Mouse (Mus musculus): ENCODE data around the gene Cc2d2a. TPM values are rescaled to one million over a fixed set of nuclear protein-coding genes. Genes with fewer than 3 reads are reported as not detected.
A peak's percentile ranks its signal among the peaks of the same experiment; 100 is the strongest.

Cc2d2a gene
- 10 to 100 TPM; 18.2 to 21.0 TPM for total RNA-seq (2021)
- long read RNA-seq, experiment 1, partial matches to known transcripts, result 0 of 4 reads
- long read RNA-seq, experiment 1, other reads (novel, unspliced or antisense), result 4 of 4 reads
- long read RNA-seq, experiment 2, partial matches to known transcripts, result 1 of 5 reads
- long read RNA-seq, experiment 2, other reads (novel, unspliced or antisense), result 4 of 5 reads

- peak in 1 of 2 experiments; percentile 44 for DNase-seq (ENCODE audit: low spot score in 2 of 2)
- H3K4me3 ChIP-seq, result peak within 1 kb of the TSS; percentile 74
- peak within 1 kb of the TSS; percentile 90 for H3K27ac ChIP-seq
- TF ChIP-seq CTCF (conservative IDR thresholded peaks at IDR 0.05), result peak; percentile 58
These were observed at the start of gene Cc2d2a for GRCm38 (mm10) chr5:43661997-43662961. Gene Cc2d2a, plus strand, starts transcription at chr5:43662346.

DNA sequence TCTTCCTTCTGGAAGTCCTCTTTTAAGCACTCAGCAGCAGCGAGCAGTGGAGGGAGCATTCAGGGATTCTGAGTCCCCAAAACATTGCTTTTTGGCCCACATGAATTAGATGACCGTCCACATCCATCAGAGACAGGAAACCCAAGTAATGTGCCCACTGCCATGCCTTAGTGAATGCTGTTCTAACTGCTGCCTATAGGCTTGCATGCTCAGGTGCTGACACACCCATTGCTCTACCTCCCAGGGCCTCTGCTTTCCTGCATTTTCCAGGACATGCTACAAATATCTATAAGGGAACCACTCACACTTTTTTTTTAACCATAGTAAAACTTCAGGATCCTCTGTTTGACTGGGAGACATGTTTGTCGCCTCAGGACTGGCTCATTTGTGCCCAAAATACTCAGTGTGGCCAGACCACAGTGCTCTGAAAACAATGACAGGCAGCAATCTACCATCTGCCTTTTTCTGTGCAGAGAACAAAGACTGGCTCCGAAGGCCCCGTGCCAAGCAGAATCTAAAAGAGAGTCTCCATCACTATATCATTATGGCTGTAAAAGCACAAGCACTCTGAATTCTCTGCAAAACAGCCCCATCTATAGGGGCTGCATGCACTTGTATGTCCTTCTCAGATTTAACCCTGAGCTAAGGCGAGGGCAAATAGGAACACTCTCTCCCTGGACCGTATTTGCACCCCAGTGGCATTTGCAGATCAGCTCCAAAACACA, 40.4 kb upstream of the Cc2d2a start:
- peak; percentile 19 to 32 for DNase-seq (ENCODE audit: low spot score in 2 of 2)
- no peak overlapping the region for H3K4me3 ChIP-seq
- peak; percentile 45; the same call in 1 of the 2 replicates for TF ChIP-seq CTCF (conservative IDR thresholded peaks at IDR 0.05)
- H3K27ac ChIP-seq, result peak overlapping the region; percentile 62

GRCm38 (mm10) chr5:43625407-43625806, 36.7 kb upstream of the Cc2d2a start:
- no peak overlapping the region for H3K4me3 ChIP-seq
- no peak for TF ChIP-seq CTCF (conservative IDR thresholded peaks at IDR 0.05)
- no peak for DNase-seq (ENCODE audit: low spot score in 2 of 2)
- no peak overlapping the region for H3K27ac ChIP-seq

DNA sequence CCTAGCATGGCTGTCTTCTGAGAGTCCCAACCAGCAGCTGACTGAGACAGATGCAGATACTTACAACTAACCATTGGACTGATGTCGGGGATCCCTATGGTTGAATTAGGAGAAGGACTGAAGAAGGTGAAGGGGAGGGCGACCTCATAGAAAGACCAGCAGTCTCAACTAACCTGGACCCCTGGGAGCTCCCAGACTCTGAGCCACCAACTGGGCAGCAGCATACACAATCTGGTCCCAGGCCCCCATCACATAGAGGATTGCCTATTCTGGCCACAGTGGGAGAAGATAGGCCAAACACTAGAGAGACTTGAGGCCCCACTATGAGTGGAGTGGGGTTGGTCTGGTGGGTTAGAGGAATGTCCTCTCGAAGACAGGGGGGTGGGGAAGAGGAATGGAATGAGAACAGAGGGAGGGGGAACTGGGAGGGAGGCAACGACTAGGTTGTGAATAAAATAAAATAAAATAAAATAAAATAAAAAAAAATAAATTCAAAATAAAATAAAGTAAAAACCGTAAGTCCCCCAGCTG, 28.0 kb upstream of the Cc2d2a start:
- TF ChIP-seq CTCF (conservative IDR thresholded peaks at IDR 0.05), result no peak
- Histone ChIP-seq H3K4me3 (no peak overlapping the region), H3K27ac (0 out of 2 replicates have a peak overlapping the region, but pooled peaks have one; percentile 43)
- no peak for DNase-seq (ENCODE audit: low spot score in 2 of 2)

DNA sequence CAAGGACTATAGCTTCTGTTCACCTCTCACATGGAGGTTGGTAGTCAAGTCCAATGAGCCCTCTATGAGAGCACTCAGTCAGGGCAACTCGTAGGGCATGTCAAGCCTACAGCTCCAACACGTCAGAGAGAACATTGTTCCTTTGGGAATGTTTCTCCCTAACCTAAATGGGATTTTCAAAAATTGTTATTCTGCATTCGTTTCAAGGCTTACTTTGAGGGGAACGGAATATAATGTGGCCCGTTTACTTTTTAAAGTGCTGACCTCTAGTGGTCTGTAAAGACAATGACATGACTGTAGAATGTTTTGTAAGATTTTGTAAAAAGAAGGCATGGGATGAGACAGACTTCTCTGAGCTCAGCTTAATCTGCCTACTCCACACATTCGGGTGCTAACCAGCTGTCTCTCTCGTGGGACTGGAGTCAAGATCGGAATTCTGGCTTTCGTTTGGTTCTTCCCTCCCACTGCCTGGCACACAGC, 27.5 kb upstream of the Cc2d2a start:
- DNase-seq (ENCODE audit: low spot score in 2 of 2), result peak; percentile 58 to 87
- H3K27ac ChIP-seq, result peak overlapping the region; percentile 51; the same call in 1 of the 2 replicates
- no peak overlapping the region for H3K4me3 ChIP-seq
- peak; percentile 91 for TF ChIP-seq CTCF (conservative IDR thresholded peaks at IDR 0.05)

DNA sequence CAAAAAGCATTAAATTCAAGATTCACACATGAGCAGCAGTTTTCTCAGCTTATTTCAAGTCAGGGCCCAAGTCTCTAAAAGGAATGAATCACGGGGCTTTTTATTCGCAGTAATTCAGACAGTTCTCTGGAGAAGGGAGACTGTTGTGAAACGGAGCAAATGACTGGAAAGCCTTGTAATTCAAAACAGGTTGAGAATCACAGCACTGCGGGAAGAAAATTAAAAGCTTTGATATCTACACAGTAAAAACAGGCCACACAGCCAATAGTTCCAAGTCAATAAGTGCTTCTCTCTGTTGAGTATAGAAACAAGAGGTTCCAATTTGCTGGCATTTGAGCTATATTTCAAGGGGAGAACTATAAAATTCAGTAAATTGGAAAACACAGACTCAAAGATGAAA, 17.1 kb upstream of the Cc2d2a start:
- no peak for DNase-seq (ENCODE audit: low spot score in 2 of 2)
- H3K4me3 ChIP-seq, result no peak overlapping the region
- H3K27ac ChIP-seq, result no peak overlapping the region
- no peak for TF ChIP-seq CTCF (conservative IDR thresholded peaks at IDR 0.05)

DNA sequence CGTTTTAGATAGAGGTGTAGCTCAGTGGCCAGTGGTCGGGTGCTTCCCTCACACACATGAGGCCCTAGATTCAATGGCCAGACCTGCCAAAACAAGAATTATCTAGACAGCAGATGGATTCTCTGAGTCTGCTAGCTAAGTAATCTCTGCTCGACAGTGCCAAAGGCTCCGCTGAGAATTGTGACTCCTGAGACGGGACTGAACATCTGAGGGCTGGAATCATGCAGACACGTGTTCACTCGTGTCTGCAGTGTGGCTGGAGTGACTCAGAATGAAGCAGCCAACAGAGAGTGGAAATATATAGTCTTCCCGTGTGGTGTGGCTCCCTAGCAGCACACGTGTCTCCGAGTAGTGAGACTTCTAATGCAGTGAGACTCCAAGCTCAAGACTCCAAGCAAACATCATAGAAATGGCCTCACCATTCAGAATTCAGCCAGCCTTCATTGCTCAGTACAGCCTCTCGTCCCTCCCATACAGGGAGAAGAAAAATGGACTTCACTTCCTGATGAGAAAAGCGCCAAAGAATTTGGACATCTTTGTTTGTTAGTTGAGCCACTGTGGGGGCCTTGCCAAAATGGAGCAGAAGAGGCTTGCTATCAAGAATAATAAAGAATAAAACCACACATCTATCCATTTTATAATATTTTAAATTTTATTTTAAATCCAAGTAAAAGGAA, 14.9 kb upstream of the Cc2d2a start:
- Histone ChIP-seq H3K27ac (no peak overlapping the region), H3K4me3 (no peak overlapping the region)
- DNase-seq (ENCODE audit: low spot score in 2 of 2), result no peak
- no peak for TF ChIP-seq CTCF (conservative IDR thresholded peaks at IDR 0.05)

GRCm38 (mm10) chr5:43661498-43661897, 648 bp upstream of the Cc2d2a start:
- Histone ChIP-seq H3K27ac (peak overlapping the region; percentile 90), H3K4me3 (peak overlapping the region; percentile 74; the same call in 1 of the 2 replicates)
- DNase-seq (ENCODE audit: low spot score in 2 of 2), result no peak
- TF ChIP-seq CTCF (conservative IDR thresholded peaks at IDR 0.05), result no peak

DNA sequence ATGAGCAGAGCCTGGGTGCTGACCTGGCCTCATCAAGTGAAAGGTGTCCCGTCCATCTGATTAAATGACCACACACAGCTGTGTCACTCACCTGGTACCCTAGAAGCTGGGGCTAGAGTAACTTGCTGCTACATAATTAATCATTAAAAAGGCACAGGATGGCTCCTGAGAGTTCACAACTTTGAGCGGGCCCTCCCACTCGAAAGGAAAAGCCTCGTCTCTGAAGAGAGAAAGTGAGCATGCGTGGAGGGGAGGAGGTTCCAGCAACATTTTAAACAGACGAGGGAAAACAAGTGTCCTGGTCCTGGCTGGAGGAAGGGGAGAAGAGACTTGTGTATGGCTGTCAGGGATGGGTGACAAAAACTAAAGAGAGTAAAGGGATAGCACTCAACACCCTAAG, 1.4 kb downstream of the Cc2d2a start:
- no peak for TF ChIP-seq CTCF (conservative IDR thresholded peaks at IDR 0.05)
- Histone ChIP-seq H3K4me3 (peak overlapping the region; percentile 74), H3K27ac (peak overlapping the region; percentile 90)
- DNase-seq (ENCODE audit: low spot score in 2 of 2), result no peak

DNA sequence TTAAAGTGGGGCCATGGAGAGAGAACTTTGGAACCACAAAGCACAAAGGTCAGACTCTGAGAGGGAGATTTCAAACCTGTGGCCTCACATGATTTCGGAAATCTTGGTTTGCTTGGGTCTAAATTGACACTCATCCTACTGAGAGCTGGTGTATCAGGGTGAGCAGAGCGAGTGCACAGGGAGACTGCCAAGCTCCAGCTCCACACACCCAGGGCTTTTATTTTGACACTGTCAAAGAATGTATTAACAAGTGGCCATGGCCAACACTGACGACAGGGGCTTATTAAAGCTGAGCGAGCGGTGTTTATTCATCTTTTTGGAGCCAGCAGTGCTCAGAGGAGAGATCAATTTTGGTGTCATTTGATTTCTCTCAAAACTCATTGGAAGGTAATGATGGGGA, 3.0 kb downstream of the Cc2d2a start:
- H3K27ac ChIP-seq, result peak overlapping the region; percentile 73
- DNase-seq (ENCODE audit: low spot score in 2 of 2), result peak in 1 of 2 experiments; percentile 20
- H3K4me3 ChIP-seq, result peak overlapping the region; percentile 50
- no peak; the same call in 1 of the 2 replicates for TF ChIP-seq CTCF (conservative IDR thresholded peaks at IDR 0.05)

- no peak overlapping the region for H3K4me3 ChIP-seq
These were observed 7.0 kb downstream of the Cc2d2a start for GRCm38 (mm10) chr5:43669118-43669645.

More at GRCm38 (mm10) chr5:43669118-43669645, 7.0 kb downstream of the Cc2d2a start:
- no peak for DNase-seq (ENCODE audit: low spot score in 2 of 2)
- no peak for TF ChIP-seq CTCF (conservative IDR thresholded peaks at IDR 0.05)
- H3K27ac ChIP-seq, result no peak overlapping the region
